Mouse (Mus musculus): ENCODE data around the gene Gm20388. TPM values are rescaled to one million over a fixed set of nuclear protein-coding genes. Genes with fewer than 3 reads are reported as not detected.

Gene Gm20388
- total and polyA plus RNA-seq, 2 experiments from 2014 or later = 51.3 TPM; not detected in 1

DNA sequence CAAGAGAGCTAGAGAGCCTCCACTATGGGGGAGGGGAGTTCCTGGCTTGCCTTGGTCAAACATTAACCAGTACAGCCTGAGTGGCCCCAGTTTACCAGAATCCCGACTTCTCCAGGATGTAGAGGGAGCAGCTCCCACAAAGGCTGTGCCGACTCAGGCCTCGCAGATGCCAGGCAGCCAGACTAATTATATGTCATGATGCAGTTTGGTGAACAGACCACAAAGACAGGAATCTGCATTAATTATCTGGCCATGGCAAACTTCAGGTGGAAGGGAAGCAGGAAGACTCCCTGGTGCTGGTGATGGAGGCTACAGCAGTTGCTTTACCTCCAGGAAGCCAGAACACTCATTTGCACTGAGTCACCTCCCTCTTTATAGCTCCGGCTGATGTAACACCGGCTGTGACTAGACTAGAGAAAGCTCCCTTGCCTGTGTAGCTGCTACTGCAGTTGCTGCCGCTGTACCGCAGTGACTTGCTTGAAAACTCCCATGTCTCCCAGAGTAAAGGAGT lies 1987.3 kb downstream of the Gm20388 start:
- ATAC-seq = peak; percentile 80
- DNase-seq = peak; percentile 75
- WGBS = 10% methylated on average over 7 of the region's 7 CpGs
- Histone ChIP-seq H3K27me3 (ENCODE audit: insufficient read depth, low read length) (no peaks in the 10 kb centered on the region), H3K9ac (peak overlapping the region; percentile 43), H3K4me1 (ENCODE audit: insufficient read depth) (peaks cover 19% of the 10 kb centered on the region), H3K4me2 (ENCODE audit: low read depth) (peak overlapping the region; percentile 39), H3K27ac (ENCODE audit: low read depth, low read length) (peak overlapping the region; percentile 87), H3K36me3 (ENCODE audit: insufficient read depth) (peaks cover 16% of the 10 kb centered on the region), H3K4me3 (ENCODE audit: low read depth, low read length) (0 out of 2 replicates have a peak overlapping the region, but pooled peaks have one; percentile 7), H3K9me3 (ENCODE audit: low read length) (no peaks in the 10 kb centered on the region)
- TF ChIP-seq CTCF (IDR thresholded peaks at IDR 0.05; ENCODE audit: low read depth) = no peak

DNA sequence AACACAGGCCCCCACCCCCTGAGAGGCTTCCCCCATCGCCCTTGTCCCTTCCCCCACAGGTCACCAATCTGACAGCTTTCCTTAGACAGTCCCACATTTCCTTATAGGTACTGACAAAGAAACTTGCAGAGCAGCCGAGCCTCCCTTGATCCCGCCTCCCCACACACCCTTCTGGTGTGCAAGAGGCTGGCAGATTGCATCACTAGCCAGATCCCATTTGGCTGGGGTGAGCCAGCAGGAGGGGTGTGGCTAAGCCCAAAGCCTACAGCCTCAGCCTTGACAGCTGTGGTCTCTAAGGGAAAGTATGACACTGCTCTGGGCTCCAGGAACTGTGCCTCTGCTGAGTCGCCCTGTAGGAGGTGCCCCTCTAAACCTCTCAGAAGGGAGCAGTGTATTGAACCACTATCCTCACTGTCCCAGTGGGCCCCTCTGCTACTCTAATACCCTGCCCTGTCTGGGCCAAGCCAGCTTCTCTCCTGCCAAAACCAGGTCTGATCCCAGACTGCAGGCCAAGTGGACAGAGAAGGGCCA lies 1987.8 kb downstream of the Gm20388 start:
- Histone ChIP-seq H3K4me1 (ENCODE audit: insufficient read depth) (peaks cover 19% of the 10 kb centered on the region), H3K9ac (peak overlapping the region; percentile 43), H3K4me2 (ENCODE audit: low read depth) (peak overlapping the region; percentile 39), H3K9me3 (ENCODE audit: low read length) (no peaks in the 10 kb centered on the region), H3K4me3 (ENCODE audit: low read depth, low read length) (0 out of 2 replicates have a peak overlapping the region, but pooled peaks have one; percentile 7), H3K36me3 (ENCODE audit: insufficient read depth) (peaks cover 16% of the 10 kb centered on the region), H3K27me3 (ENCODE audit: insufficient read depth, low read length) (no peaks in the 10 kb centered on the region), H3K27ac (ENCODE audit: low read depth, low read length) (peak overlapping the region; percentile 87)
- ATAC-seq (peak; percentile 94), DNase-seq (peak; percentile 79)
- peak; percentile 27; the same call in 1 of the 2 replicates for TF ChIP-seq CTCF (IDR thresholded peaks at IDR 0.05; ENCODE audit: low read depth)
- 7% methylated on average over 4 of the region's 4 CpGs for WGBS

DNA sequence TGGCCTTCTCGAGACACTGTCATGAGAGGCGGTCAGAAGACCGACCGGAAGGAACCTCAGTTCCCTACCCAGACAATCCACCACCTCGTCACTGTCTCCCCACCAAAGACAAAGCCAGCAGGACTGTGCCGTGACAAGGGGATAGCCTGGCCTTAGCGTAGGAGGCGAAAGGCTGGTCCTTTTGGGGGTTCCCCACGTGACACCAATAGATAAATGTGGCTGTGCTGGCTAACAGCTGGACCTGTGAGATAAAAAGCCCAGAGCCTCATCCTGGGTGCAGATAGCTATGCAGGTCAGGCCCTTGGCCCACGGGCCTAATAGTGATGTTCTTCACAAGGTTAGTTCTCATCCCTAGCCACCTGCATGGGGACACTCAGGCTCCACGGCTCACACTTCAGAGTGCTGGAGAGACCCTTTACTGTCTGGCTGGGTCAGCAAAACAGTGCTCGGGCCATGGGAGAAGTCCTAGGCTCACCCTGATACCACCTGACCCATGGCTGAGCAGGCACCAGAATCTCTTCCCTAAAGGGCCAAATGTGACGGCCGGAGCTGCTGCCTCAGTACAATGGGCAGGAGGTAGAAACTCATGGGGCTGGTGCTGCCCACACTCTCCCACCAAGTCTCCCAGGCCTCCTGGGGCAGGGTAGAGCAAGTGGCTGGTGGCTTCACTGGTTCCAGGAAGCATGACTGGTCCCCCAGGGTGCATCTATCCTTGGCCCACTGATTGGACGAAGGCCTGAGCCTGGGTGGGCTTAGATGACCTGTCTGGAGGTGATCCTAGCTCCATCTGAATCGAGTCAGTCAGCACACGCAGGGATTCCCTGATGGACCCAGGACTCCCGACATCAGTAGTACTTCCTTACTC lies 1988.8 kb downstream of the Gm20388 start:
- DNase-seq (no peak), ATAC-seq (no peak)
- Histone ChIP-seq H3K9ac (no peak overlapping the region; the same call in 1 of the 2 replicates), H3K27me3 (ENCODE audit: insufficient read depth, low read length) (no peaks in the 10 kb centered on the region), H3K27ac (ENCODE audit: low read depth, low read length) (0 out of 2 replicates have a peak overlapping the region, but pooled peaks have one; percentile 87), H3K4me3 (ENCODE audit: low read depth, low read length) (no peak overlapping the region), H3K4me1 (ENCODE audit: insufficient read depth) (peaks cover 19% of the 10 kb centered on the region), H3K4me2 (ENCODE audit: low read depth) (peak overlapping the region; percentile 39), H3K36me3 (ENCODE audit: insufficient read depth) (peaks cover 15% of the 10 kb centered on the region), H3K9me3 (ENCODE audit: low read length) (no peaks in the 10 kb centered on the region)
- 66% methylated on average over 18 of the region's 18 CpGs for WGBS
- TF ChIP-seq CTCF (IDR thresholded peaks at IDR 0.05; ENCODE audit: low read depth) = no peak

DNA sequence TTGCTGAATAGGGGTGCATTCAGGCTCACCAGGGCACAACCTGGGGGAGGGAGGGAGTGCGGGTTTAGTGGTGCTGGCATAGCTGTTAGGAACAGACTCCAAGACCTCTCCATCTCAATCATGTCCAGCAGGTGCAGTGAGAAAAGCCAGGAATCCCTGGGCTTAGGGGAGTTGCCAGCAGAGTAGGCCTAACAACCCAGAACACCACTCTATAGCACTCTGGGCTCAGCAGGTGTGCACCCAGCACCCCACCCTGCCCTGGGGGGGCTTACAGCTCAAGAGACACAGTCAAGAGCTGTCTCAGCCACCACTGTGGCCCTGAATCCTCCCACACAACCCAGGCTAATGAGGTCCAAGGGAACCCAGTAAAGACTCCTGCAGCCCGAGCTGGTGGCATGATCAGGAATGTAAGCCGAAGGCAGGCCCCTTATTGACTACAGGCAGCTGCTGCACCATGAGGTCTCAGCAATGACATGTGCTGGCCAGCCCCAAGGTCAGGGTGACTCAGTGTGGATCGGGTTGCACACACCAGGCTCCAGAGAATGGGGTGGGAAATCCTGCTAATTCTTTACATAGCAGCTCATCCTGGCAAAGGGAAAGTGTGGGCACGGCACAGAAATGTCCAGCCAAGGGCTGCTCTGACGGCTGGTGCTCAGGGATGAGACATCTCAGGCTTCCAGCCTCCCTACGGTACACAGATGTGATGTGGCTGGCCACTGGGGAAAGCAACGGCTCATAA lies 1991.0 kb downstream of the Gm20388 start:
- Histone ChIP-seq H3K9me3 (ENCODE audit: low read length) (no peaks in the 10 kb centered on the region), H3K27me3 (ENCODE audit: insufficient read depth, low read length) (no peaks in the 10 kb centered on the region), H3K9ac (no peak overlapping the region), H3K4me2 (ENCODE audit: low read depth) (peak overlapping the region; percentile 19; the same call in 1 of the 2 replicates), H3K36me3 (ENCODE audit: insufficient read depth) (no peaks in the 10 kb centered on the region; the same call in 1 of the 2 replicates), H3K4me3 (ENCODE audit: low read depth, low read length) (no peak overlapping the region), H3K27ac (ENCODE audit: low read depth, low read length) (no peak overlapping the region), H3K4me1 (ENCODE audit: insufficient read depth) (peaks cover 28% of the 10 kb centered on the region)
- WGBS = 57% methylated on average over 8 of the region's 8 CpGs
- no peak for DNase-seq
- TF ChIP-seq CTCF (IDR thresholded peaks at IDR 0.05; ENCODE audit: low read depth) = no peak
- no peak for ATAC-seq

DNA sequence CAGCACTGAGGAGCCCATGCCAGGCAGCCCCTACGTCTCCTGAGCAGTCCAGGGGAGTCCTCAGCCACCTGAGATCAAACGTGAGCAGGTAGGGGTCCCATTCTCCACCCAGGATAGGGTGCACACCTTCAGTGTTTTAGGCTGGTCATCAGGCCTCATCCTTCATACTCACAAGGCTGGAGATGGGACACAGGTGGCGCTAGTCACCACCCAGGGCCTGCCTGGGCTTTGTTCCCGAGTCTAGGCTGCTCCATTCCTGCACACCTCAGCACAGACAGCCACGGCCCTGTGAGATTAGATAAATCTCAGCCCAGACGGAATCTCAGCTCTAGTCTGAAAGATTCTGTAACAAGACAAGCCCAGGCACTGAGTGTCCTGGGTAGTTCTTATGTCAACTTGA lies 1993.3 kb downstream of the Gm20388 start:
- DNase-seq (no peak), ATAC-seq (no peak)
- WGBS = 68% methylated on average over 6 of the region's 6 CpGs
- no peak for TF ChIP-seq CTCF (IDR thresholded peaks at IDR 0.05; ENCODE audit: low read depth)
- Histone ChIP-seq H3K27me3 (ENCODE audit: insufficient read depth, low read length) (no peaks in the 10 kb centered on the region), H3K4me3 (ENCODE audit: low read depth, low read length) (peak overlapping the region; percentile 2; the same call in 1 of the 2 replicates), H3K9ac (no peak overlapping the region), H3K9me3 (ENCODE audit: low read length) (no peaks in the 10 kb centered on the region), H3K4me2 (ENCODE audit: low read depth) (0 out of 2 replicates have a peak overlapping the region, but pooled peaks have one; percentile 23), H3K27ac (ENCODE audit: low read depth, low read length) (no peak overlapping the region), H3K36me3 (ENCODE audit: insufficient read depth) (no peaks in the 10 kb centered on the region), H3K4me1 (ENCODE audit: insufficient read depth) (peaks cover 14% of the 10 kb centered on the region)

DNA sequence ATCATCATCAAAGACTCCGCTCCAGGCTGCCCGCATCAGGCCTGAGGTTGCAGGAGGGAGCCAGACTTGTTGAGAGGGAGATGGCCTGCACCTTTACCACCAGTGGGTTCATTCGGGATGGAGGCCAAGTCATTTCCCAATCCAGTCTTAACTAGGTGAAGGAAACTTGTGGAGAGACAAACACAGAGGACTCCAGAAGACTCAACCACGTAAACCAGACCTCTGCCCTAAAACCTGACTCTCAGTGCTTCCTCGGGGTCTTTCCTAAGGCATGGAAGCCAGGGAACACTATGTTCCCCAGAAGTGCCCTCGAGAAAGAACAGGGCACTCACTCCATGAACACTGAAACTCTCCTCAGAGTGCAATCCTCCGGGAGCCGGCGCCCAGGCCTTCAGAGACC lies 1994.4 kb downstream of the Gm20388 start:
- ATAC-seq (no peak), DNase-seq (no peak)
- Histone ChIP-seq H3K4me3 (ENCODE audit: low read depth, low read length) (peak overlapping the region; percentile 60), H3K27ac (ENCODE audit: low read depth, low read length) (no peak overlapping the region), H3K27me3 (ENCODE audit: insufficient read depth, low read length) (no peaks in the 10 kb centered on the region), H3K4me2 (ENCODE audit: low read depth) (peak overlapping the region; percentile 89), H3K4me1 (ENCODE audit: insufficient read depth) (peaks cover 14% of the 10 kb centered on the region), H3K9ac (0 out of 2 replicates have a peak overlapping the region, but pooled peaks have one; percentile 0), H3K36me3 (ENCODE audit: insufficient read depth) (no peaks in the 10 kb centered on the region), H3K9me3 (ENCODE audit: low read length) (no peaks in the 10 kb centered on the region)
- WGBS = 85% methylated on average over 9 of the region's 9 CpGs
- TF ChIP-seq CTCF (IDR thresholded peaks at IDR 0.05; ENCODE audit: low read depth) = no peak

Data from forebrain, postnatal 0 days (tissue).